Mouse (Mus musculus) stomach, embryonic 14.5 days (tissue): ENCODE data around the gene Dcaf7. TPM values are rescaled to one million over a fixed set of nuclear protein-coding genes. Genes with fewer than 3 reads are reported as not detected.

Experiments used
- ATAC-seq: fragments of 200-750 bp; cut with Nextera tagmentation; 2 replicates; pipeline ENCODE4 v1.8.0; 2017; ENCODE audit warnings: low read depth, moderate TSS enrichment; ENCODE audit not compliant: insufficient number of reproducible peaks, insufficient read depth, low FRiP score
- H3K27ac ChIP-seq: fragments of 300-500 bp; sonication (generic); 2 replicates; pipeline ENCODE4 v1.5.1; 2014; ENCODE audit warnings: mild to moderate bottlenecking, low read length, moderate library complexity, mixed read lengths
- H3K27me3 ChIP-seq: fragments of 300-500 bp; sonication (generic); 2 replicates; pipeline ENCODE4 v1.6.1; 2014; ENCODE audit warnings: low read length, control low read depth, mixed read lengths; ENCODE audit not compliant: control insufficient read depth, insufficient read depth
- H3K36me3 ChIP-seq: fragments of 300-500 bp; sonication (generic); 2 replicates; pipeline ENCODE4 v1.6.1; 2014; ENCODE audit warnings: mild to moderate bottlenecking, control low read depth, low read length, moderate library complexity, mixed read lengths; ENCODE audit not compliant: control insufficient read depth, insufficient read depth
- H3K4me1 ChIP-seq: fragments of 300-500 bp; sonication (generic); 2 replicates; pipeline ENCODE4 v1.6.1; 2014; ENCODE audit warnings: low read length, control low read depth, mixed read lengths; ENCODE audit not compliant: control insufficient read depth, insufficient read depth
- H3K4me2 ChIP-seq: fragments of 300-500 bp; sonication (generic); replicated peaks from 2 replicates; pipeline ENCODE4 v1.6.1; 2014; ENCODE audit warnings: low read depth, low read length, control low read depth
- H3K4me3 ChIP-seq: fragments of 300-500 bp; sonication (generic); 2 replicates; pipeline ENCODE4 v1.5.1; 2014; ENCODE audit warnings: low read depth, low read length, control low read depth
- H3K9ac ChIP-seq: fragments of 300-500 bp; sonication (generic); replicated peaks from 2 replicates; pipeline ENCODE4 v1.6.1; 2014; ENCODE audit warnings: low read depth, mild to moderate bottlenecking, control low read depth, low read length, moderate library complexity, mixed read lengths
- H3K9me3 ChIP-seq: fragments of 300-500 bp; sonication (generic); 2 replicates; pipeline ENCODE4 v1.6.1; 2016; ENCODE audit warnings: low read depth, low read length, control low read depth; ENCODE audit not compliant: control insufficient read depth
- WGBS: fragments of 180-500 bp; shearing (Covaris S2); extraction: QIAGEN DNeasy Blood & Tissue Kit; methylation state at CpG from one replicate; pipeline ENCODE4 v1.1.7; 2014; 5-methylcytosine and 5-hydroxymethylcytosine counted together
- polyA plus RNA-seq: library from polyadenylated mRNA; unstranded; fragments of >200 nt; fragmentation: Nextera tagmentation; extraction: Ambion mirVana; gene quantifications from 2 replicates; pipeline ENCODE4 v1.2.1, GENCODE M21; 2014

The Dcaf7 gene
- polyA plus RNA-seq, 1 experiment from 2014 or later, result 61.9 TPM

- no peaks in the 10 kb centered on the region for H3K27me3 ChIP-seq
- no peaks in the 10 kb centered on the region for H3K4me1 ChIP-seq
- no peak overlapping the region for H3K4me3 ChIP-seq
- peak overlapping the region; percentile 6; the same call in 1 of the 2 replicates for H3K27ac ChIP-seq
- H3K9ac ChIP-seq, result no peak overlapping the region
- no peak overlapping the region for H3K4me2 ChIP-seq
- peaks cover 3% of the 10 kb centered on the region; the same call in 1 of the 2 replicates for H3K36me3 ChIP-seq
- WGBS, result 84% methylated on average over 1 of the region's 1 CpGs
- ATAC-seq, result no peak
- H3K9me3 ChIP-seq, result no peaks in the 10 kb centered on the region
These were observed 61.6 kb downstream of the Dcaf7 start for GRCm38 (mm10) chr11:106098223-106098622.

- H3K27me3 ChIP-seq, result no peaks in the 10 kb centered on the region
- 90% methylated on average over 3 of the region's 3 CpGs for WGBS
These were observed 66.2 kb downstream of the Dcaf7 start for GRCm38 (mm10) chr11:106102866-106103265.

GRCm38 (mm10) chr11:106106047-106106587, 69.4 kb downstream of the Dcaf7 start:
- Histone ChIP-seq H3K4me1 (no peaks in the 10 kb centered on the region), H3K27ac (no peak overlapping the region), H3K9me3 (no peaks in the 10 kb centered on the region), H3K4me2 (no peak overlapping the region), H3K4me3 (no peak overlapping the region), H3K36me3 (peaks cover 2% of the 10 kb centered on the region; the same call in 1 of the 2 replicates), H3K27me3 (no peaks in the 10 kb centered on the region), H3K9ac (no peak overlapping the region)
- 77% methylated on average over 8 of the region's 8 CpGs for WGBS
- no peak for ATAC-seq

More at GRCm38 (mm10) chr11:106102866-106103265, 66.2 kb downstream of the Dcaf7 start:
- ATAC-seq, result no peak
- Histone ChIP-seq H3K9me3 (no peaks in the 10 kb centered on the region), H3K4me2 (no peak overlapping the region), H3K27ac (no peak overlapping the region), H3K9ac (no peak overlapping the region), H3K4me1 (no peaks in the 10 kb centered on the region), H3K4me3 (no peak overlapping the region), H3K36me3 (0 out of 2 replicates have a peak, but pooled peaks cover 3% of the 10 kb centered on the region)

Other genes starting within 250 kb of the Dcaf7 start
- gene Cyb561, start 83.5 kb upstream of the Dcaf7 start, polyA plus RNA-seq, result 36.8 and 39.0 TPM in 2 replicates
- gene Ace, start 68.9 kb upstream of the Dcaf7 start, polyA plus RNA-seq, result 0.72 and 0.80 TPM in 2 replicates
- not detected in 2 replicates for gene Ace3, start 42.2 kb upstream of the Dcaf7 start, polyA plus RNA-seq
- gene Kcnh6, start 28.7 kb upstream of the Dcaf7 start, polyA plus RNA-seq, result 0.07 and 0.38 TPM in 2 replicates
- 7.7 and 11.1 TPM in 2 replicates for gene Taco1, start 29.2 kb downstream of the Dcaf7 start, polyA plus RNA-seq
- 20.7 and 25.8 TPM in 2 replicates for gene Map3k3, start 47.7 kb downstream of the Dcaf7 start, polyA plus RNA-seq
- gene Gm10840, start 124.0 kb downstream of the Dcaf7 start, polyA plus RNA-seq, result not detected in 2 replicates
- gene Limd2, start 124.0 kb downstream of the Dcaf7 start, polyA plus RNA-seq, result 149 and 157 TPM in 2 replicates
- gene Strada, start 165.3 kb downstream of the Dcaf7 start, polyA plus RNA-seq, result 23.2 and 27.5 TPM in 2 replicates
- 60.2 and 68.1 TPM in 2 replicates for gene Ccdc47, start 179.5 kb downstream of the Dcaf7 start, polyA plus RNA-seq
- 67.9 TPM in 2 replicates for gene Ddx42, start 180.1 kb downstream of the Dcaf7 start, polyA plus RNA-seq
- 50.2 and 54.3 TPM in 2 replicates for gene Ftsj3, start 219.2 kb downstream of the Dcaf7 start, polyA plus RNA-seq
- 241 and 254 TPM in 2 replicates for gene Psmc5, start 219.3 kb downstream of the Dcaf7 start, polyA plus RNA-seq
- gene Smarcd2, start 236.1 kb downstream of the Dcaf7 start, polyA plus RNA-seq, result 82.8 and 86.2 TPM in 2 replicates
- gene Tcam1, start 239.8 kb downstream of the Dcaf7 start, polyA plus RNA-seq, result 0.07 and 0.41 TPM in 2 replicates